ENCODE assay signal across 8 mouse cellular contexts in the genomic region with DNA sequence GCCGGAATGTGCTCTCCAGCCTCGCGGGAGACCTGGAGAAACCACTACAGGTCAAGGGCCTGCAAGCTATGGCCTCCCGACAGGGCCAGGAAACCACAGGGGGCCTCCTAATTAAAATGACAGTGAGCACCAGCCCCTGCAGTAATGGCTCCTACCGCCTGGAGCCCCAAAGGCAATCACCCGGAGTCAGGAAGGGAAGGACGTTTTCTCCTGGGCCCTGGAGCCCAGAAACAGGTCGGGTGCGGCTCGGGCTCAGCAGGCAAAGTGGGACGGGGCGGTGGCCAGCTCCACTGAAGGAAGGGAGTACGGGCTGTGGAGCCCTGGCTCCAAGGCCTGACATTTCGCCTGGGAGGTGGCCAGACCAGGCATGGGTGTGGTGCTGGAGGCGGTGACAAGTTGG. TPM values are rescaled to one million over a fixed set of nuclear protein-coding genes. Genes with fewer than 3 reads are reported as not detected.
DNase-seq lines count a peak whose midpoint lies in the region; ATAC-seq and TF ChIP-seq lines count a peak whose summit lies in the region.

No protein-coding gene starts in this region.

- H3K27ac ChIP-seq in limb, embryonic 15.5 days, result peak overlapping the region; percentile 43; the same call in 1 of the 2 replicates
- H3K27ac ChIP-seq in stomach, embryonic 15.5 days, result peak overlapping the region; percentile 71
- H3K27ac ChIP-seq in thymus, adult 2 months (ENCODE audit: control insufficient read depth, insufficient read depth, low read length), result no peak overlapping the region

- no peak for TF ChIP-seq POLR2A in brain, embryonic 14.5 days (IDR thresholded peaks at IDR 0.05; ENCODE audit: borderline replicate concordance, extremely low read depth, insufficient read depth, insufficient read length, poor library complexity, severe bottlenecking)
- TF ChIP-seq POLR2A in thymus, adult 2 months (IDR thresholded peaks at IDR 0.05; ENCODE audit: control insufficient read depth, extremely low read depth, insufficient read depth, low read length, poor library complexity), result no peak

- intact Hi-C loops in heart, postnatal 36 days (cut with DNase I), result no loop called here

- peaks cover 23% of the 10 kb centered on the region for H3K27me3 ChIP-seq in limb, embryonic 15.5 days
- no peaks in the 10 kb centered on the region for H3K27me3 ChIP-seq in stomach, embryonic 15.5 days (replicated peaks)
- no peaks in the 10 kb centered on the region for H3K27me3 ChIP-seq in thymus, adult 2 months (ENCODE audit: control insufficient read depth, insufficient read depth, low read length)

- no peak overlapping the region for H3K4me3 ChIP-seq in limb, embryonic 15.5 days
- no peak overlapping the region for H3K4me3 ChIP-seq in stomach, embryonic 15.5 days (replicated peaks)
- no peak overlapping the region for H3K4me3 ChIP-seq in thymus, adult 2 months (ENCODE audit: control insufficient read depth, insufficient read depth, low read length)

- H3K36me3 ChIP-seq in limb, embryonic 15.5 days, result 0 out of 2 replicates have a peak, but pooled peaks cover 5% of the 10 kb centered on the region
- H3K36me3 ChIP-seq in stomach, embryonic 15.5 days, result no peaks in the 10 kb centered on the region
- H3K36me3 ChIP-seq in thymus, adult 2 months (ENCODE audit: control insufficient read depth, insufficient read depth, low read length), result no peaks in the 10 kb centered on the region

- 21% methylated on average over 15 of the region's 15 CpGs for WGBS in limb, embryonic 15.5 days
- 33% methylated on average over 15 of the region's 15 CpGs for WGBS in stomach, embryonic 15.5 days
- 62% methylated on average over 15 of the region's 15 CpGs for WGBS in thymus, adult 2 months

- ATAC-seq in limb, embryonic 15.5 days (ENCODE audit: insufficient number of reproducible peaks, low FRiP score, low TSS enrichment, low read depth), result no peak
- no peak for ATAC-seq in stomach, embryonic 15.5 days (ENCODE audit: insufficient read depth, low FRiP score, low read depth)

- peak; percentile 10; the same call in 1 of the 2 replicates for TF ChIP-seq CTCF in brain, embryonic 14.5 days (IDR thresholded peaks at IDR 0.05; ENCODE audit: borderline replicate concordance, extremely low read depth, insufficient read depth, insufficient read length)
- no peak for TF ChIP-seq CTCF in thymus, adult 2 months (IDR thresholded peaks at IDR 0.05; ENCODE audit: borderline replicate concordance, control insufficient read depth, extremely low read depth, insufficient read depth, low read length, poor library complexity)

- H3K4me1 ChIP-seq in limb, embryonic 15.5 days, result peaks cover 14% of the 10 kb centered on the region
- H3K4me1 ChIP-seq in stomach, embryonic 15.5 days, result peaks cover 24% of the 10 kb centered on the region
- no peaks in the 10 kb centered on the region for H3K4me1 ChIP-seq in thymus, adult 2 months (replicated peaks; ENCODE audit: control insufficient read depth, insufficient read depth, low read length)

- H3K9ac ChIP-seq in limb, embryonic 15.5 days, result no peak overlapping the region
- H3K9ac ChIP-seq in stomach, embryonic 15.5 days, result no peak overlapping the region

- H3K9me3 ChIP-seq in limb, embryonic 15.5 days, result no peaks in the 10 kb centered on the region
- no peaks in the 10 kb centered on the region for H3K9me3 ChIP-seq in stomach, embryonic 15.5 days

- peak; percentile 96 for DNase-seq in heart, adult 11 months
- no peak for DNase-seq in heart, adult 8-10 months (ENCODE audit: low spot score)
- DNase-seq in brain, embryonic 14.5 days (ENCODE audit: low read depth), result no peak
- peak; percentile 44 to 59 for DNase-seq in heart, postnatal 36 days
- DNase-seq in cerebellum, adult 8-10 months, result no peak
- no peak for DNase-seq in thymus, adult 2 months

- no peak overlapping the region for H3K4me2 ChIP-seq in limb, embryonic 15.5 days
- no peak overlapping the region; the same call in 1 of the 2 replicates for H3K4me2 ChIP-seq in stomach, embryonic 15.5 days

RNA-seq across cellular contexts. Expression of gene Myrf, which starts 26.5 kb away (rescaled TPM):
- 1 to 10 TPM; 4.1 to 8.0 (median 7.2) TPM for total RNA-seq in heart, adult 8-10 months (2022)
- 1.4 and 2.4 TPM in 2 replicates for polyA plus RNA-seq in brain, embryonic 14.5 days (2012; rRNA removed)
- 1 to 10 TPM; 5.9 to 7.3 TPM for total RNA-seq in heart, postnatal 36 days (2021)
- 0.55 and 0.60 TPM in 2 replicates for polyA plus RNA-seq in limb, embryonic 15.5 days (2015; fragmentation: Nextera tagmentation; extraction: Ambion mirVana)
- polyA plus RNA-seq in stomach, embryonic 15.5 days (2015; fragmentation: Nextera tagmentation; extraction: Ambion mirVana), result 17.5 and 17.8 TPM in 2 replicates
- 2.7 and 4.9 TPM in 2 replicates for polyA plus RNA-seq in thymus, adult 2 months (2012; rRNA removed)

RNA-seq across cellular contexts. Expression of gene Dagla, which starts 37.6 kb away (rescaled TPM):
- 1 to 10 TPM; 2.8 to 3.7 (median 3.1) TPM for total RNA-seq in heart, adult 8-10 months (2022)
- polyA plus RNA-seq in brain, embryonic 14.5 days (2012; rRNA removed), result 20.2 and 24.8 TPM in 2 replicates
- 1 to 10 TPM; 2.7 TPM for total RNA-seq in heart, postnatal 36 days (2021)
- polyA plus RNA-seq in limb, embryonic 15.5 days (2015; fragmentation: Nextera tagmentation; extraction: Ambion mirVana), result 3.1 and 3.3 TPM in 2 replicates
- polyA plus RNA-seq in stomach, embryonic 15.5 days (2015; fragmentation: Nextera tagmentation; extraction: Ambion mirVana), result 3.3 and 3.7 TPM in 2 replicates
- polyA plus RNA-seq in thymus, adult 2 months (2012; rRNA removed), result 3.0 and 3.2 TPM in 2 replicates

Comparison
In these comparisons a context has a peak if more than half of its experiments do, and no peak if none do; other contexts are left out.
1. DNase-seq: peak in heart, adult 11 months (single experiment) and heart, postnatal 36 days (2 of 2); none in heart, adult 8-10 months (single experiment), brain, embryonic 14.5 days (single experiment), cerebellum, adult 8-10 months (single experiment) and thymus, adult 2 months (single experiment).